Mouse (Mus musculus): Measurements from ENCODE around the gene Itsn1.
A peak's percentile ranks its signal among the peaks of the same experiment; 100 is the strongest.

Itsn1 gene

GRCm38 (mm10) chr16:91729066-91729482 lies at the start of gene Itsn1:
Itsn1 (plus strand) TSS chr16:91729281.
- peak; percentile 96 to 98 for DNase-seq

GRCm38 (mm10) chr16:91680656-91681055 lies 48.4 kb upstream of the Itsn1 start:
- DNase-seq: no peak

GRCm38 (mm10) chr16:91685526-91685925 lies 43.6 kb upstream of the Itsn1 start:
- DNase-seq: no peak

- DNase-seq: no peak
Observed at GRCm38 (mm10) chr16:91686369-91686768, 42.7 kb upstream of the Itsn1 start.

- DNase-seq: no peak
Observed at GRCm38 (mm10) chr16:91688023-91688618, 41.0 kb upstream of the Itsn1 start.

GRCm38 (mm10) chr16:91688619-91689334 lies 40.3 kb upstream of the Itsn1 start, which contains the start of gene Donson:
Donson (minus strand) TSS chr16:91688770.
- DNase-seq: peak; percentile 92 to 97

- no peak for DNase-seq
Observed at GRCm38 (mm10) chr16:91689791-91690190, 39.3 kb upstream of the Itsn1 start.

- DNase-seq: peak; percentile 72 to 73
Observed at GRCm38 (mm10) chr16:91694455-91695084, 34.5 kb upstream of the Itsn1 start.

GRCm38 (mm10) chr16:91695108-91695755 lies 33.8 kb upstream of the Itsn1 start:
- no peak for DNase-seq

- DNase-seq: no peak
Observed at GRCm38 (mm10) chr16:91698995-91699394, 30.1 kb upstream of the Itsn1 start.

GRCm38 (mm10) chr16:91701908-91702307 lies 27.2 kb upstream of the Itsn1 start:
- DNase-seq: no peak

GRCm38 (mm10) chr16:91702771-91703188 lies 26.3 kb upstream of the Itsn1 start:
- DNase-seq: no peak

GRCm38 (mm10) chr16:91704603-91705340 lies 24.3 kb upstream of the Itsn1 start:
- DNase-seq: no peak

GRCm38 (mm10) chr16:91710241-91710640 lies 18.8 kb upstream of the Itsn1 start:
- no peak for DNase-seq

- no peak for DNase-seq
Observed at GRCm38 (mm10) chr16:91716927-91717349, 12.1 kb upstream of the Itsn1 start.

GRCm38 (mm10) chr16:91717399-91717798 lies 11.7 kb upstream of the Itsn1 start:
- no peak for DNase-seq

- peak; percentile 68 to 74 for DNase-seq
Observed at GRCm38 (mm10) chr16:91724247-91724646, 4.8 kb upstream of the Itsn1 start.

GRCm38 (mm10) chr16:91727433-91727832 lies 1.6 kb upstream of the Itsn1 start:
- DNase-seq: no peak

- DNase-seq: peak; percentile 98
Observed at GRCm38 (mm10) chr16:91728123-91729065, 687 bp upstream of the Itsn1 start, which contains the start of gene Cryzl1. Cryzl1 (minus strand) TSS chr16:91728975.

GRCm38 (mm10) chr16:91729821-91730441 lies 850 bp downstream of the Itsn1 start:
- DNase-seq: peak; percentile 55 to 62

GRCm38 (mm10) chr16:91730446-91730845 lies 1.4 kb downstream of the Itsn1 start:
- no peak for DNase-seq
